Mouse (Mus musculus) stomach, postnatal 0 days (tissue): Measurements from ENCODE around the gene Rxrb. TPM values are rescaled to one million over a fixed set of nuclear protein-coding genes. Genes with fewer than 3 reads are reported as not detected.

ENCODE experiments used
- ATAC-seq: fragments of 200-750 bp; cut with Nextera tagmentation; 2 replicates; pipeline ENCODE4 v1.8.0; 2017; ENCODE audit not compliant: low FRiP score, low TSS enrichment
- DNase-seq: peaks from one replicate; pipeline ENCODE4 v3.0.0-alpha.2; 2016; ENCODE audit warnings: low spot score
- H3K27ac ChIP-seq: fragments of 300-500 bp; sonication (generic); replicated peaks from 2 replicates; pipeline ENCODE4 v1.5.1; 2014; ENCODE audit warnings: mild to moderate bottlenecking, control low read depth
- H3K27me3 ChIP-seq: fragments of 300-500 bp; sonication (generic); 2 replicates; pipeline ENCODE4 v1.6.1; 2014; ENCODE audit warnings: low read length; ENCODE audit not compliant: control insufficient read depth, insufficient read depth
- H3K36me3 ChIP-seq: fragments of 300-500 bp; sonication (generic); 2 replicates; pipeline ENCODE4 v1.6.1; 2014; ENCODE audit warnings: low read length, mixed read lengths; ENCODE audit not compliant: control insufficient read depth, insufficient read depth
- H3K4me1 ChIP-seq: fragments of 300-500 bp; sonication (generic); replicated peaks from 2 replicates; pipeline ENCODE4 v1.6.1; 2014; ENCODE audit warnings: antibody characterized with exemption; ENCODE audit not compliant: control insufficient read depth, insufficient read depth
- H3K4me2 ChIP-seq: fragments of 300-500 bp; sonication (generic); replicated peaks from 2 replicates; pipeline ENCODE4 v1.6.1; 2014; ENCODE audit warnings: low read depth, mild to moderate bottlenecking, control low read depth, moderate library complexity
- H3K4me3 ChIP-seq: fragments of 300-500 bp; sonication (generic); 2 replicates; pipeline ENCODE4 v1.5.1; 2014; ENCODE audit warnings: low read depth, low read length, control low read depth
- H3K9ac ChIP-seq: fragments of 300-500 bp; sonication (generic); 2 replicates; pipeline ENCODE4 v1.6.1; 2014; ENCODE audit warnings: mild to moderate bottlenecking, low read length, control low read depth, mixed read lengths
- H3K9me3 ChIP-seq: fragments of 300-500 bp; sonication (generic); 2 replicates; pipeline ENCODE4 v1.6.1; 2016; ENCODE audit warnings: low read length; ENCODE audit not compliant: control insufficient read depth
- CTCF ChIP-seq: IDR thresholded peaks from 2 replicates; pipeline ENCODE4 v1.5.1; 2016; ENCODE audit warnings: antibody characterized with exemption, low read depth, mild to moderate bottlenecking, moderate library complexity
- EP300 ChIP-seq: optimal IDR thresholded peaks from 2 replicates; pipeline ENCODE3; 2016; ENCODE audit warnings: antibody characterized with exemption
- WGBS: fragments of 180-500 bp; shearing (Covaris S2); extraction: QIAGEN DNeasy Blood & Tissue Kit; methylation state at CpG from one replicate; pipeline ENCODE4 v1.1.7; 2014; 5-methylcytosine and 5-hydroxymethylcytosine counted together
- polyA plus RNA-seq: library from polyadenylated mRNA; unstranded; fragments of >200 nt; fragmentation: Nextera tagmentation; extraction: Ambion mirVana; gene quantifications from 2 replicates; pipeline ENCODE4 v1.2.1, GENCODE M21; 2015

Rxrb gene
- polyA plus RNA-seq, 1 experiment from 2014 or later = 25.0 TPM

GRCm38 (mm10) chr17:34013436-34013835, 18.2 kb upstream of the Rxrb start:
- H3K4me3 ChIP-seq = no peak overlapping the region
- H3K9ac ChIP-seq = no peak overlapping the region
- no peaks in the 10 kb centered on the region for H3K9me3 ChIP-seq
- no peak for TF ChIP-seq EP300
- TF ChIP-seq CTCF = no peak
- no peak for DNase-seq
- H3K4me1 ChIP-seq = no peaks in the 10 kb centered on the region
- no peak for ATAC-seq
- 95% methylated on average over 8 of the region's 8 CpGs for WGBS
- no peak overlapping the region for H3K27ac ChIP-seq
- no peaks in the 10 kb centered on the region for H3K27me3 ChIP-seq
- no peaks in the 10 kb centered on the region for H3K36me3 ChIP-seq
- H3K4me2 ChIP-seq = no peak overlapping the region

- Histone ChIP-seq H3K9ac (no peak overlapping the region), H3K27ac (no peak overlapping the region), H3K4me1 (no peaks in the 10 kb centered on the region; the same call in 1 of the 2 replicates), H3K36me3 (peaks cover 2% of the 10 kb centered on the region; the same call in 1 of the 2 replicates), H3K27me3 (no peaks in the 10 kb centered on the region), H3K4me2 (no peak overlapping the region), H3K9me3 (no peaks in the 10 kb centered on the region), H3K4me3 (no peak overlapping the region)
- ATAC-seq = no peak
- 95% methylated on average over 23 of the region's 23 CpGs for WGBS
- TF ChIP-seq EP300 = no peak
- TF ChIP-seq CTCF = no peak
- DNase-seq = peak; percentile 17
Observed at GRCm38 (mm10) chr17:34021539-34022413, 9.8 kb upstream of the Rxrb start.

- peaks cover 3% of the 10 kb centered on the region; the same call in 1 of the 2 replicates for H3K4me1 ChIP-seq
- H3K9ac ChIP-seq = no peak overlapping the region
- no peak overlapping the region for H3K4me3 ChIP-seq
- no peaks in the 10 kb centered on the region for H3K9me3 ChIP-seq
- DNase-seq (no peak), ATAC-seq (no peak)
- WGBS = 86% methylated on average over 12 of the region's 14 CpGs
- TF ChIP-seq EP300 (no peak), CTCF (no peak)
- no peak overlapping the region for H3K4me2 ChIP-seq
- no peaks in the 10 kb centered on the region for H3K27me3 ChIP-seq
- peaks cover 2% of the 10 kb centered on the region; the same call in 1 of the 2 replicates for H3K36me3 ChIP-seq
- H3K27ac ChIP-seq = no peak overlapping the region
Observed at GRCm38 (mm10) chr17:34022414-34022783, 9.2 kb upstream of the Rxrb start.

GRCm38 (mm10) chr17:34022987-34023386, 8.6 kb upstream of the Rxrb start:
- no peak for ATAC-seq
- H3K9me3 ChIP-seq = no peaks in the 10 kb centered on the region
- H3K4me3 ChIP-seq = no peak overlapping the region
- H3K36me3 ChIP-seq = peaks cover 2% of the 10 kb centered on the region; the same call in 1 of the 2 replicates
- H3K27ac ChIP-seq = no peak overlapping the region
- WGBS = 96% methylated on average over 19 of the region's 20 CpGs
- no peak overlapping the region for H3K9ac ChIP-seq
- H3K4me2 ChIP-seq = no peak overlapping the region
- TF ChIP-seq CTCF = no peak
- no peak for TF ChIP-seq EP300
- DNase-seq = peak; percentile 13
- H3K4me1 ChIP-seq = peaks cover 3% of the 10 kb centered on the region; the same call in 1 of the 2 replicates
- H3K27me3 ChIP-seq = no peaks in the 10 kb centered on the region

- Histone ChIP-seq H3K9ac (no peak overlapping the region; the same call in 1 of the 2 replicates), H3K36me3 (peaks cover 6% of the 10 kb centered on the region), H3K27ac (no peak overlapping the region), H3K4me3 (peak overlapping the region; percentile 85), H3K4me1 (peaks cover 3% of the 10 kb centered on the region; the same call in 1 of the 2 replicates), H3K27me3 (no peaks in the 10 kb centered on the region), H3K4me2 (peak overlapping the region; percentile 72), H3K9me3 (no peaks in the 10 kb centered on the region)
- no peak for TF ChIP-seq EP300
- TF ChIP-seq CTCF = no peak
- DNase-seq (no peak), ATAC-seq (no peak)
- WGBS = 56% methylated on average over 9 of the region's 9 CpGs
Observed at GRCm38 (mm10) chr17:34023678-34024077, 7.9 kb upstream of the Rxrb start.

- Histone ChIP-seq H3K4me3 (peak within 1 kb of the TSS; percentile 85), H3K36me3 (peaks cover 12% of the 10 kb centered on the region), H3K9ac (peak within 1 kb of the TSS; percentile 92), H3K4me2 (peak within 1 kb of the TSS; percentile 72), H3K27me3 (no peaks in the 10 kb centered on the region), H3K27ac (peak within 1 kb of the TSS; percentile 93), H3K9me3 (no peaks in the 10 kb centered on the region), H3K4me1 (peaks cover 3% of the 10 kb centered on the region; the same call in 1 of the 2 replicates)
- DNase-seq (peak; percentile 88), ATAC-seq (peak; percentile 72)
- WGBS = 0% methylated on average over 30 of the region's 58 CpGs
- TF ChIP-seq EP300 (no peak), CTCF (no peak)
Observed at GRCm38 (mm10) chr17:34024317-34024821, 7.2 kb upstream of the Rxrb start, which contains the start of gene Ring1. TSS of gene Ring1 (minus strand) at chr17:34024680.
